Mouse (Mus musculus): ENCODE measurements at regions not wholly inside any gene's neighbourhood (a gene's known extent, or its start where the extent isn't known, plus 50 kb on each side); places are given as distances from the start of the nearest gene placed in this dataset.

- TF ChIP-seq HCFC1 (IDR thresholded peaks at IDR 0.05; ENCODE audit: borderline replicate concordance, insufficient read depth, low read length) = no peak
- TF ChIP-seq CHD2 (IDR thresholded peaks at IDR 0.05; ENCODE audit: low read depth, low read length) = no peak
- TF ChIP-seq ZC3H11A (IDR thresholded peaks at IDR 0.05; ENCODE audit: borderline replicate concordance, low read depth, low read length) = no peak
- no peak for TF ChIP-seq ZNF384 (IDR thresholded peaks at IDR 0.05; ENCODE audit: low read depth, low read length)
- TF ChIP-seq MAFK (IDR thresholded peaks at IDR 0.05; ENCODE audit: insufficient read depth, low read depth, low read length) = no peak
- DNase-seq (ENCODE audit: low read depth, low spot score) = no peak
- Histone ChIP-seq H3K4me1 (ENCODE audit: control insufficient read depth in 2 of 2, insufficient read depth in 2 of 2, low read length in 2 of 2, poor library complexity in 1 of 2) (no peaks in the 10 kb centered on the region), H3K36me3 (ENCODE audit: control insufficient read depth, insufficient read depth, low read length, poor library complexity, severe bottlenecking) (no peaks in the 10 kb centered on the region), H3K9me3 (ENCODE audit: control insufficient read depth, insufficient read depth, low read depth, low read length) (no peaks in the 10 kb centered on the region), H3K27ac (ENCODE audit: insufficient read depth, low read depth, low read length, poor library complexity, severe bottlenecking) (no peak overlapping the region), H3K4me3 (ENCODE audit: insufficient read depth in 1 of 2, low read depth in 1 of 2, low read length in 2 of 2, poor library complexity in 1 of 2, severe bottlenecking in 1 of 2) (no peak overlapping the region), H3K9ac (ENCODE audit: insufficient read depth, low read depth, low read length, poor library complexity, severe bottlenecking) (no peak overlapping the region)
- in situ Hi-C loops (cut with MboI; ENCODE audit: low sequenced_read_pairs in 2 of 2, unreplicated experiment in 2 of 2) = no loop called here
These were observed 196.0 kb upstream of the Nbea start for GRCm38 (mm10) chr3:56379500-56379899.

- H3K4me3 ChIP-seq (ENCODE audit: insufficient read depth in 1 of 2, low read depth in 1 of 2, low read length in 2 of 2, poor library complexity in 1 of 2, severe bottlenecking in 1 of 2) = no peak overlapping the region
- no peak overlapping the region for H3K9ac ChIP-seq (ENCODE audit: insufficient read depth, low read depth, low read length, poor library complexity, severe bottlenecking)
- no peaks in the 10 kb centered on the region for H3K9me3 ChIP-seq (ENCODE audit: control insufficient read depth, insufficient read depth, low read depth, low read length)
- no peak for DNase-seq (ENCODE audit: low read depth, low spot score)
- TF ChIP-seq HCFC1 (IDR thresholded peaks at IDR 0.05; ENCODE audit: borderline replicate concordance, insufficient read depth, low read length) (no peak), CHD2 (IDR thresholded peaks at IDR 0.05; ENCODE audit: low read depth, low read length) (no peak), ZNF384 (IDR thresholded peaks at IDR 0.05; ENCODE audit: low read depth, low read length) (no peak), MAFK (IDR thresholded peaks at IDR 0.05; ENCODE audit: insufficient read depth, low read depth, low read length) (no peak), ZC3H11A (IDR thresholded peaks at IDR 0.05; ENCODE audit: borderline replicate concordance, low read depth, low read length) (no peak)
- H3K27ac ChIP-seq (ENCODE audit: insufficient read depth, low read depth, low read length, poor library complexity, severe bottlenecking) = no peak overlapping the region
- in situ Hi-C loops (cut with MboI; ENCODE audit: low sequenced_read_pairs in 2 of 2, unreplicated experiment in 2 of 2) = no loop called here
- no peaks in the 10 kb centered on the region for H3K36me3 ChIP-seq (ENCODE audit: control insufficient read depth, insufficient read depth, low read length, poor library complexity, severe bottlenecking)
- H3K4me1 ChIP-seq (ENCODE audit: control insufficient read depth in 2 of 2, insufficient read depth in 2 of 2, low read length in 2 of 2, poor library complexity in 1 of 2) = no peaks in the 10 kb centered on the region
These were observed 179.0 kb upstream of the Nbea start for GRCm38 (mm10) chr3:56362543-56362942.

GRCm38 (mm10) chr3:56357035-56357701 is 173.7 kb upstream of the Nbea start:
- H3K4me3 ChIP-seq (ENCODE audit: insufficient read depth in 1 of 2, low read depth in 1 of 2, low read length in 2 of 2, poor library complexity in 1 of 2, severe bottlenecking in 1 of 2) = no peak overlapping the region
- TF ChIP-seq ZNF384 (IDR thresholded peaks at IDR 0.05; ENCODE audit: low read depth, low read length) = no peak
- no peak for TF ChIP-seq MAFK (IDR thresholded peaks at IDR 0.05; ENCODE audit: insufficient read depth, low read depth, low read length)
- TF ChIP-seq ZC3H11A (IDR thresholded peaks at IDR 0.05; ENCODE audit: borderline replicate concordance, low read depth, low read length) = no peak
- no peak for TF ChIP-seq CHD2 (IDR thresholded peaks at IDR 0.05; ENCODE audit: low read depth, low read length)
- no peak for TF ChIP-seq HCFC1 (IDR thresholded peaks at IDR 0.05; ENCODE audit: borderline replicate concordance, insufficient read depth, low read length)
- no peaks in the 10 kb centered on the region for H3K36me3 ChIP-seq (ENCODE audit: control insufficient read depth, insufficient read depth, low read length, poor library complexity, severe bottlenecking)
- in situ Hi-C loops (cut with MboI; ENCODE audit: low sequenced_read_pairs in 2 of 2, unreplicated experiment in 2 of 2) = no loop called here
- no peaks in the 10 kb centered on the region for H3K9me3 ChIP-seq (ENCODE audit: control insufficient read depth, insufficient read depth, low read depth, low read length)
- H3K4me1 ChIP-seq (ENCODE audit: control insufficient read depth in 2 of 2, insufficient read depth in 2 of 2, low read length in 2 of 2, poor library complexity in 1 of 2) = no peaks in the 10 kb centered on the region
- no peak overlapping the region for H3K27ac ChIP-seq (ENCODE audit: insufficient read depth, low read depth, low read length, poor library complexity, severe bottlenecking)
- DNase-seq (ENCODE audit: low read depth, low spot score) = no peak
- H3K9ac ChIP-seq (ENCODE audit: insufficient read depth, low read depth, low read length, poor library complexity, severe bottlenecking) = no peak overlapping the region

- no peak overlapping the region for H3K4me3 ChIP-seq (ENCODE audit: insufficient read depth in 1 of 2, low read depth in 1 of 2, low read length in 2 of 2, poor library complexity in 1 of 2, severe bottlenecking in 1 of 2)
- H3K9me3 ChIP-seq (ENCODE audit: control insufficient read depth, insufficient read depth, low read depth, low read length) = no peaks in the 10 kb centered on the region
- in situ Hi-C loops (cut with MboI; ENCODE audit: low sequenced_read_pairs in 2 of 2, unreplicated experiment in 2 of 2) = no loop called here
- no peak overlapping the region for H3K27ac ChIP-seq (ENCODE audit: insufficient read depth, low read depth, low read length, poor library complexity, severe bottlenecking)
- no peaks in the 10 kb centered on the region for H3K36me3 ChIP-seq (ENCODE audit: control insufficient read depth, insufficient read depth, low read length, poor library complexity, severe bottlenecking)
- TF ChIP-seq CHD2 (IDR thresholded peaks at IDR 0.05; ENCODE audit: low read depth, low read length) (no peak), ZNF384 (IDR thresholded peaks at IDR 0.05; ENCODE audit: low read depth, low read length) (no peak), HCFC1 (IDR thresholded peaks at IDR 0.05; ENCODE audit: borderline replicate concordance, insufficient read depth, low read length) (no peak), MAFK (IDR thresholded peaks at IDR 0.05; ENCODE audit: insufficient read depth, low read depth, low read length) (no peak), ZC3H11A (IDR thresholded peaks at IDR 0.05; ENCODE audit: borderline replicate concordance, low read depth, low read length) (no peak)
- H3K9ac ChIP-seq (ENCODE audit: insufficient read depth, low read depth, low read length, poor library complexity, severe bottlenecking) = no peak overlapping the region
- no peak for DNase-seq (ENCODE audit: low read depth, low spot score)
- H3K4me1 ChIP-seq (ENCODE audit: control insufficient read depth in 2 of 2, insufficient read depth in 2 of 2, low read length in 2 of 2, poor library complexity in 1 of 2) = no peaks in the 10 kb centered on the region
These were observed 172.8 kb upstream of the Nbea start for GRCm38 (mm10) chr3:56356163-56356882.

All from ES-E14 (cell line).